Mouse (Mus musculus): ENCODE results near the gene Olfr27. TPM values are rescaled to one million over a fixed set of nuclear protein-coding genes. Genes with fewer than 3 reads are reported as not detected.

Gene Olfr27
- total RNA-seq (2014; rRNA removed) (not detected in 2 replicates), polyA plus RNA-seq (2015; fragmentation: Nextera tagmentation; extraction: Ambion mirVana) (not detected in 2 replicates)

DNA sequence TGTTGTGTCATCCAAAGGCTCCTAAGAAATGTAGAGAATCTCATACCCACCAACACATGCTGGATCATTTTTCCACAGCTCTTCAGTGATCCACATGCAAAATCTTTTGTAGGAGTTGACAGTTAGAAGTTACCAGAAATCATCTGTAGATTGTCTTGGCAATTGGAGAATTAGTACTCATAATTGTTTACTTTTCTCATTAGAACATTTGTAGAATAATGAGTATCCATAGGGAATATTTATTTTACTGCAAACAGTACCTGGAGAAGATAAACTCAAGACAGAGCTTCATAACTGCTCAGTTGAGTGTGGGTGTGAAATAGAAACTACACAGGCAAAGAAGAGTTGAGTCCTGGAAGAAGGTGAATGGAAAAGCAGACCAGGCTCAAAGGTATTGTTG, at the start of gene Olfr27:
TSS of gene Olfr27 (plus strand) at position 301 of the 400 bp plus-strand sequence.
- H3K4me3 ChIP-seq (ENCODE audit: low read depth, low read length): no peak within 1 kb of the TSS
- no peak within 1 kb of the TSS for H3K27ac ChIP-seq (ENCODE audit: low read depth, low read length)
- ATAC-seq: no peak
- TF ChIP-seq CTCF (IDR thresholded peaks at IDR 0.05; ENCODE audit: low read depth): no peak
- DNase-seq: no peak
- no peaks in the 10 kb centered on the region for H3K27me3 ChIP-seq (ENCODE audit: insufficient read depth, low read length)
- H3K4me1 ChIP-seq (ENCODE audit: insufficient read depth): no peaks in the 10 kb centered on the region
- H3K9me3 ChIP-seq (ENCODE audit: low read length): no peaks in the 10 kb centered on the region
- no peaks in the 10 kb centered on the region for H3K36me3 ChIP-seq (ENCODE audit: insufficient read depth)
- no peak within 1 kb of the TSS for H3K9ac ChIP-seq
- no peak within 1 kb of the TSS for H3K4me2 ChIP-seq (ENCODE audit: low read depth)

DNA sequence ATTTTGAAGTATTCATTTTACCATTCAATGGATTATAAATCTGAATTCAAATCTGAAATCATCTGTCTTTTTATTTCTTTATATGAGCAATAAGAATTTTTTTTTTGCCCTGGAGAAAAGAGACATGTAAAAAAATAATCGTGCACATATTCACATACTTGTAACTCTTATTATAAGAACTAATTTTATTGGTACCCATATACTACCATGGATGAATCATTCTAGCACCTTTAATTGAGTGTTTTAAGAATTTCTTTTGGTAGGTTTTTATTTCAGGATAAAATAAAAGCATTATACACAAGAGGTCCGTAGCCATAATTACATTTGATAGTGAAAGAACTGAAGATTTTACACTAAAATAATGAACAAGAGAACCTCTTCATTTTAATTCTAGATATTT, 49.1 kb upstream of the Olfr27 start, which contains the start of gene Olfr938:
TSS of gene Olfr938 (minus strand) at position 101 of the 400 bp plus-strand sequence.
- Histone ChIP-seq H3K4me2 (ENCODE audit: low read depth) (no peak within 1 kb of the TSS), H3K9me3 (ENCODE audit: low read length) (no peaks in the 10 kb centered on the region), H3K4me3 (ENCODE audit: low read depth, low read length) (no peak within 1 kb of the TSS), H3K4me1 (ENCODE audit: insufficient read depth) (no peaks in the 10 kb centered on the region), H3K36me3 (ENCODE audit: insufficient read depth) (no peaks in the 10 kb centered on the region), H3K9ac (no peak within 1 kb of the TSS), H3K27ac (ENCODE audit: low read depth, low read length) (no peak within 1 kb of the TSS), H3K27me3 (ENCODE audit: insufficient read depth, low read length) (no peaks in the 10 kb centered on the region)
- no peak for DNase-seq
- no peak for TF ChIP-seq CTCF (IDR thresholded peaks at IDR 0.05; ENCODE audit: low read depth)
- 93% methylated on average over 2 of the region's 2 CpGs for WGBS
- ATAC-seq: no peak

- no peak for TF ChIP-seq CTCF (IDR thresholded peaks at IDR 0.05; ENCODE audit: low read depth)
- Histone ChIP-seq H3K9me3 (ENCODE audit: low read length) (no peaks in the 10 kb centered on the region), H3K27me3 (ENCODE audit: insufficient read depth, low read length) (no peaks in the 10 kb centered on the region), H3K4me2 (ENCODE audit: low read depth) (no peak overlapping the region), H3K36me3 (ENCODE audit: insufficient read depth) (no peaks in the 10 kb centered on the region), H3K27ac (ENCODE audit: low read depth, low read length) (no peak overlapping the region), H3K4me1 (ENCODE audit: insufficient read depth) (no peaks in the 10 kb centered on the region), H3K9ac (no peak overlapping the region), H3K4me3 (ENCODE audit: low read depth, low read length) (no peak overlapping the region)
- no peak for ATAC-seq
- 82% methylated on average over 1 of the region's 1 CpGs for WGBS
- DNase-seq: no peak
Observed at GRCm38 (mm10) chr9:39127326-39127725, 605 bp upstream of the Olfr27 start.

DNA sequence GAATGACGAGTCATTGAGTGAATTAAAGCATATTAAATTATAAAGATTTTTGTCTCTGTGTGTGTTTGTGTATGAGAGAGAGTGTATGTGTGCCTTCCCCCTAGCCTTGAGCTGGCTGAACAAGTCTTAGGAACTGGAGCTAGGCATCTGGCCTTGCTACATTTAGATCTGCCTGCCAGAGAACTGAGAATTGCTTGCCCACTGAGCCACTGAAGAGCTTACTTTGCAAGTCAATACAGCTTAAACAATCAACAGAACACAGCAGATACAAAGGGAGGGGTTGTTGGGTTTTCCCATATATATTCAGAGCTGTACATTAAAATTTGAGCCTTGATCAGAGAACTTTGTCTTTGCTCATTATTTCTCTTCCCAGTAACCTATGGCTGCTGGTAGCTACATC, 24.5 kb downstream of the Olfr27 start:
- H3K4me2 ChIP-seq (ENCODE audit: low read depth): no peak overlapping the region
- WGBS: 60% methylated on average over 1 of the region's 1 CpGs
- no peaks in the 10 kb centered on the region for H3K27me3 ChIP-seq (ENCODE audit: insufficient read depth, low read length)
- H3K4me1 ChIP-seq (ENCODE audit: insufficient read depth): no peaks in the 10 kb centered on the region
- no peaks in the 10 kb centered on the region for H3K9me3 ChIP-seq (ENCODE audit: low read length)
- H3K9ac ChIP-seq: no peak overlapping the region
- no peak for ATAC-seq
- TF ChIP-seq CTCF (IDR thresholded peaks at IDR 0.05; ENCODE audit: low read depth): no peak
- no peak overlapping the region for H3K4me3 ChIP-seq (ENCODE audit: low read depth, low read length)
- no peak overlapping the region for H3K27ac ChIP-seq (ENCODE audit: low read depth, low read length)
- H3K36me3 ChIP-seq (ENCODE audit: insufficient read depth): no peaks in the 10 kb centered on the region
- DNase-seq: no peak

- Histone ChIP-seq H3K36me3 (ENCODE audit: insufficient read depth) (no peaks in the 10 kb centered on the region), H3K9ac (no peak within 1 kb of the TSS), H3K4me1 (ENCODE audit: insufficient read depth) (no peaks in the 10 kb centered on the region), H3K4me3 (ENCODE audit: low read depth, low read length) (no peak within 1 kb of the TSS), H3K4me2 (ENCODE audit: low read depth) (no peak within 1 kb of the TSS), H3K27ac (ENCODE audit: low read depth, low read length) (no peak within 1 kb of the TSS), H3K9me3 (ENCODE audit: low read length) (no peaks in the 10 kb centered on the region), H3K27me3 (ENCODE audit: insufficient read depth, low read length) (no peaks in the 10 kb centered on the region)
- DNase-seq (no peak), ATAC-seq (no peak)
- 93% methylated on average over 5 of the region's 5 CpGs for WGBS
- no peak for TF ChIP-seq CTCF (IDR thresholded peaks at IDR 0.05; ENCODE audit: low read depth)
Observed at GRCm38 (mm10) chr9:39166004-39166403, 38.1 kb downstream of the Olfr27 start, which contains the start of gene Olfr943. Olfr943 (plus strand) TSS chr9:39166304.

Other genes with a start within 250 kb of the Olfr27 start
- gene Olfr930, start 198.3 kb upstream of the Olfr27 start, total RNA-seq (2014; rRNA removed): not detected in 2 replicates
- gene Olfr930, start 198.3 kb upstream of the Olfr27 start, polyA plus RNA-seq (2015; fragmentation: Nextera tagmentation; extraction: Ambion mirVana): not detected in 2 replicates
- gene Olfr933, start 155.8 kb upstream of the Olfr27 start, total RNA-seq (2014; rRNA removed): not detected in 2 replicates
- not detected in 2 replicates for gene Olfr933, start 155.8 kb upstream of the Olfr27 start, polyA plus RNA-seq (2015; fragmentation: Nextera tagmentation; extraction: Ambion mirVana)
- not detected in 2 replicates for gene Olfr934, start 139.8 kb upstream of the Olfr27 start, total RNA-seq (2014; rRNA removed)
- gene Olfr934, start 139.8 kb upstream of the Olfr27 start, polyA plus RNA-seq (2015; fragmentation: Nextera tagmentation; extraction: Ambion mirVana): not detected in 2 replicates
- gene Olfr935, start 128.4 kb upstream of the Olfr27 start, total RNA-seq (2014; rRNA removed): not detected in 2 replicates
- gene Olfr935, start 128.4 kb upstream of the Olfr27 start, polyA plus RNA-seq (2015; fragmentation: Nextera tagmentation; extraction: Ambion mirVana): not detected in 2 replicates
- not detected in 2 replicates for gene Olfr146, start 104.8 kb upstream of the Olfr27 start, total RNA-seq (2014; rRNA removed)
- gene Olfr146, start 104.8 kb upstream of the Olfr27 start, polyA plus RNA-seq (2015; fragmentation: Nextera tagmentation; extraction: Ambion mirVana): not detected in 2 replicates
- gene Olfr937, start 63.2 kb upstream of the Olfr27 start, total RNA-seq (2014; rRNA removed): not detected in 2 replicates
- not detected in 2 replicates for gene Olfr937, start 63.2 kb upstream of the Olfr27 start, polyA plus RNA-seq (2015; fragmentation: Nextera tagmentation; extraction: Ambion mirVana)
- not detected in 2 replicates for gene Olfr938, start 49.2 kb upstream of the Olfr27 start, total RNA-seq (2014; rRNA removed)
- gene Olfr938, start 49.2 kb upstream of the Olfr27 start, polyA plus RNA-seq (2015; fragmentation: Nextera tagmentation; extraction: Ambion mirVana): not detected in 2 replicates
- gene Olfr943, start 38.2 kb downstream of the Olfr27 start, total RNA-seq (2014; rRNA removed): not detected in 2 replicates
- gene Olfr943, start 38.2 kb downstream of the Olfr27 start, polyA plus RNA-seq (2015; fragmentation: Nextera tagmentation; extraction: Ambion mirVana): not detected in 2 replicates
- not detected in 2 replicates for gene Olfr944, start 73.8 kb downstream of the Olfr27 start, total RNA-seq (2014; rRNA removed)
- gene Olfr944, start 73.8 kb downstream of the Olfr27 start, polyA plus RNA-seq (2015; fragmentation: Nextera tagmentation; extraction: Ambion mirVana): not detected in 2 replicates
- not detected in 2 replicates for gene Olfr1537, start 121.9 kb downstream of the Olfr27 start, total RNA-seq (2014; rRNA removed)
- gene Olfr1537, start 121.9 kb downstream of the Olfr27 start, polyA plus RNA-seq (2015; fragmentation: Nextera tagmentation; extraction: Ambion mirVana): not detected in 2 replicates
- gene Olfr945, start 148.7 kb downstream of the Olfr27 start, total RNA-seq (2014; rRNA removed): not detected in 2 replicates
- not detected in 2 replicates for gene Olfr945, start 148.7 kb downstream of the Olfr27 start, polyA plus RNA-seq (2015; fragmentation: Nextera tagmentation; extraction: Ambion mirVana)
- gene Olfr948, start 197.9 kb downstream of the Olfr27 start, total RNA-seq (2014; rRNA removed): not detected in 2 replicates
- not detected in 2 replicates for gene Olfr948, start 197.9 kb downstream of the Olfr27 start, polyA plus RNA-seq (2015; fragmentation: Nextera tagmentation; extraction: Ambion mirVana)